Mouse (Mus musculus): ENCODE measurements around the gene Fnd3c2. TPM values are rescaled to one million over a fixed set of nuclear protein-coding genes. Genes with fewer than 3 reads are reported as not detected.
"Not testable (repeated sequence)": the region's sequence is repeated elsewhere in the genome, so short reads cannot be mapped to it uniquely, and the experiment has no call there.

Gene Fnd3c2
- total and polyA plus RNA-seq, 3 experiments, result not detected

- no peaks in the 10 kb centered on the region for H3K27me3 ChIP-seq (ENCODE audit: control insufficient read depth, insufficient read depth, low read length)
- no peak overlapping the region for H3K9ac ChIP-seq (ENCODE audit: low read depth, low read length)
- no peak overlapping the region for H3K27ac ChIP-seq
- H3K4me1 ChIP-seq (ENCODE audit: control insufficient read depth, insufficient read depth, low read length), result no peaks in the 10 kb centered on the region
- TF ChIP-seq CTCF (IDR thresholded peaks at IDR 0.05), result peak; percentile 53
- no peak for TF ChIP-seq POLR2A (IDR thresholded peaks at IDR 0.05; ENCODE audit: insufficient read depth, low read depth, low read length)
- intact Hi-C loops (cut with DNase I), result no loop called here
- no peaks in the 10 kb centered on the region for H3K79me2 ChIP-seq (replicated peaks; ENCODE audit: control insufficient read depth, insufficient read depth, low read length)
- H3K4me3 ChIP-seq, result no peak overlapping the region
- H3K36me3 ChIP-seq (ENCODE audit: control insufficient read depth, insufficient read depth, low read length), result peaks cover 4% of the 10 kb centered on the region
- 64% methylated on average over 5 of the region's 5 CpGs for WGBS
- DNase-seq, result no peak
These were observed 57.9 kb downstream of the Fnd3c2 start for GRCm38 (mm10) chrX:106197308-106197707.

GRCm38 (mm10) chrX:106194361-106194760 is 60.8 kb downstream of the Fnd3c2 start:
- H3K79me2 ChIP-seq (replicated peaks; ENCODE audit: control insufficient read depth, insufficient read depth, low read length); H3K4me1 ChIP-seq (ENCODE audit: control insufficient read depth, insufficient read depth, low read length); DNase-seq; H3K27me3 ChIP-seq (ENCODE audit: control insufficient read depth, insufficient read depth, low read length); H3K9ac ChIP-seq (ENCODE audit: low read depth, low read length); H3K36me3 ChIP-seq (ENCODE audit: control insufficient read depth, insufficient read depth, low read length); intact Hi-C loops (cut with DNase I); H3K4me3 ChIP-seq; H3K27ac ChIP-seq: not testable (repeated sequence)
- 72% methylated on average over 6 of the region's 6 CpGs for WGBS

- Histone ChIP-seq H3K4me1 (ENCODE audit: control insufficient read depth, insufficient read depth, low read length) (peaks cover 6% of the 10 kb centered on the region), H3K27me3 (ENCODE audit: control insufficient read depth, insufficient read depth, low read length) (no peaks in the 10 kb centered on the region), H3K27ac (no peak overlapping the region), H3K79me2 (replicated peaks; ENCODE audit: control insufficient read depth, insufficient read depth, low read length) (no peaks in the 10 kb centered on the region; the same call in 1 of the 2 replicates), H3K4me3 (no peak overlapping the region), H3K36me3 (ENCODE audit: control insufficient read depth, insufficient read depth, low read length) (peaks cover 14% of the 10 kb centered on the region), H3K9ac (ENCODE audit: low read depth, low read length) (no peak overlapping the region)
- TF ChIP-seq POLR2A (IDR thresholded peaks at IDR 0.05; ENCODE audit: insufficient read depth, low read depth, low read length) (no peak), CTCF (IDR thresholded peaks at IDR 0.05) (no peak), EP300 (IDR thresholded peaks at IDR 0.05; ENCODE audit: insufficient read depth, low read depth, low read length) (no peak)
- WGBS, result 29% methylated on average over 4 of the region's 4 CpGs
- DNase-seq, result no peak
- intact Hi-C loops (cut with DNase I), result no loop called here
These were observed 65.1 kb downstream of the Fnd3c2 start for GRCm38 (mm10) chrX:106190091-106190490.

GRCm38 (mm10) chrX:106189356-106189755 is 65.8 kb downstream of the Fnd3c2 start:
- Histone ChIP-seq H3K27me3 (ENCODE audit: control insufficient read depth, insufficient read depth, low read length) (no peaks in the 10 kb centered on the region), H3K9ac (ENCODE audit: low read depth, low read length) (no peak overlapping the region), H3K4me3 (no peak overlapping the region), H3K36me3 (ENCODE audit: control insufficient read depth, insufficient read depth, low read length) (peaks cover 14% of the 10 kb centered on the region), H3K4me1 (ENCODE audit: control insufficient read depth, insufficient read depth, low read length) (peaks cover 6% of the 10 kb centered on the region), H3K27ac (no peak overlapping the region), H3K79me2 (replicated peaks; ENCODE audit: control insufficient read depth, insufficient read depth, low read length) (no peaks in the 10 kb centered on the region; the same call in 1 of the 2 replicates)
- no peak for DNase-seq
- TF ChIP-seq CTCF (IDR thresholded peaks at IDR 0.05) (no peak), POLR2A (IDR thresholded peaks at IDR 0.05; ENCODE audit: insufficient read depth, low read depth, low read length) (no peak), EP300 (IDR thresholded peaks at IDR 0.05; ENCODE audit: insufficient read depth, low read depth, low read length) (no peak)
- 28% methylated on average over 5 of the region's 5 CpGs for WGBS
- intact Hi-C loops (cut with DNase I), result loop anchor here (5.0 to 10.0 kb wide), 2 partner anchors 162 to 265 kb away; partner anchors contain the start of genes Atp7a and Atrx

GRCm38 (mm10) chrX:106187737-106188136 is 67.4 kb downstream of the Fnd3c2 start:
- no peaks in the 10 kb centered on the region; the same call in 1 of the 2 replicates for H3K79me2 ChIP-seq (replicated peaks; ENCODE audit: control insufficient read depth, insufficient read depth, low read length)
- DNase-seq, result peak; percentile 23 to 42
- TF ChIP-seq CTCF (IDR thresholded peaks at IDR 0.05) (no peak), EP300 (IDR thresholded peaks at IDR 0.05; ENCODE audit: insufficient read depth, low read depth, low read length) (no peak), POLR2A (IDR thresholded peaks at IDR 0.05; ENCODE audit: insufficient read depth, low read depth, low read length) (no peak)
- H3K4me1 ChIP-seq (ENCODE audit: control insufficient read depth, insufficient read depth, low read length), result peaks cover 6% of the 10 kb centered on the region
- intact Hi-C loops (cut with DNase I), result loop anchor here (5.0 to 10.0 kb wide), 2 partner anchors 160 to 263 kb away; partner anchors contain the start of genes Atp7a and Atrx
- H3K4me3 ChIP-seq, result peak overlapping the region; percentile 51
- H3K36me3 ChIP-seq (ENCODE audit: control insufficient read depth, insufficient read depth, low read length), result peaks cover 14% of the 10 kb centered on the region
- H3K27me3 ChIP-seq (ENCODE audit: control insufficient read depth, insufficient read depth, low read length), result no peaks in the 10 kb centered on the region
- peak overlapping the region; percentile 35 for H3K9ac ChIP-seq (ENCODE audit: low read depth, low read length)
- H3K27ac ChIP-seq, result peak overlapping the region; percentile 75
- 17% methylated on average over 12 of the region's 12 CpGs for whole genome bisulfite sequencing

- Histone ChIP-seq H3K79me2 (replicated peaks; ENCODE audit: control insufficient read depth, insufficient read depth, low read length) (no peaks in the 10 kb centered on the region; the same call in 1 of the 2 replicates), H3K27me3 (ENCODE audit: control insufficient read depth, insufficient read depth, low read length) (no peaks in the 10 kb centered on the region), H3K9ac (ENCODE audit: low read depth, low read length) (peak within 1 kb of the TSS; percentile 35), H3K4me3 (peak within 1 kb of the TSS; percentile 51), H3K27ac (peak within 1 kb of the TSS; percentile 84), H3K36me3 (ENCODE audit: control insufficient read depth, insufficient read depth, low read length) (peaks cover 14% of the 10 kb centered on the region), H3K4me1 (ENCODE audit: control insufficient read depth, insufficient read depth, low read length) (peaks cover 6% of the 10 kb centered on the region)
- DNase-seq, result peak; percentile 80 to 94
- TF ChIP-seq EP300 (IDR thresholded peaks at IDR 0.05; ENCODE audit: insufficient read depth, low read depth, low read length) (0 out of 2 replicates have a peak, but pooled peaks have one; percentile 32), CTCF (IDR thresholded peaks at IDR 0.05) (peak; percentile 38), POLR2A (IDR thresholded peaks at IDR 0.05; ENCODE audit: insufficient read depth, low read depth, low read length) (peak; percentile 59)
- intact Hi-C loops (cut with DNase I), result loop anchor here (5.0 to 10.0 kb wide), 2 partner anchors 160 to 262 kb away; partner anchors contain the start of genes Atp7a and Atrx
- WGBS, result 10% methylated on average over 55 of the region's 55 CpGs
These were observed 68.2 kb downstream of the Fnd3c2 start, which contains the start of gene Pgk1 for GRCm38 (mm10) chrX:106186713-106187649. Gene Pgk1 (plus strand): TSS chrX:106187100.
